Mouse (Mus musculus): ENCODE results near the gene Vhl.
"Not testable (repeated sequence)": the region's sequence is repeated elsewhere in the genome, so short reads cannot be mapped to it uniquely, and the experiment has no call there.

Vhl gene

DNA sequence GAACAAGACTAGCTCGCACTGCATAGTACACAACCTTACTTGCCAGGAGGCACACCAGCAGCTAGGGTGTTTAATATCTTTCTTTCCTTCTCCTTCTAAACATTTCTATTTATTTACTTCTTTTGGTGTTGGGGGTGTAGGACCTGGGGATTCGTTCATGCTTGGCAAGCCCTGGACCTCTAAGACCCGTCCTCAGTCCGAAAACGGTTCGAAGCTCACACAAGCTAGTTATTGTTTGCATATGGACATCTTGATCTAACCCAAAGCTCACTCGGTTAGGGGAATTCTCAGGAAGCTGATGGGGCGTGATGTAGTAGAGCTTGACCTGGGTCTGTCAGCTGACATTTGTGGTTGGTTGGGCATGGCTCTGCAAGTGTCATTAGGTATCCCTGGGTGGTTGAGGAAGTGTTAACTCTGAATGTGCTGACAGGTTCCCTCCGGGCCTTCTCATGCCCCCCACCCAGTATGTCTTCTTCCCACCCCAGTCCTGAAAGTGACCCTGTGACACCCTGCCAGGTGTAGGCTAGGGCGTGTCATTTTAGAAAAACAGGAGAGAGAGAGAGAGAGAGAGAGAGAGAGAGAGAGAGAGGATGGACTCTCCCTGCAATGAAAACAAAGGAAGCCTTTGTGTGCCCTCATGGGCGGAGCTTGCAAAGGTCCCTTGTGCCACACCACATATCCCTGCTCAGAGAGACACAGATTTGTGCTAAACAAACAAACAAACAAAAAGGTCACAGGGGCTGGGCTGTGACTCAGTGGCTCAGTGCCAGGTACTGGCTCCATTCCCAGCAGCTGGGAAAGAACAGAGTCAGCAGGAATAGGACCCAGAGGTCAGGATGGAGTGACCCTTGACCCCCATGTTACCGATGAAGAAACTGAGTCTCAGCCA lies 37.8 kb downstream of the Vhl start:
- DNase-seq (ENCODE audit: low spot score) = peak; percentile 65

DNA sequence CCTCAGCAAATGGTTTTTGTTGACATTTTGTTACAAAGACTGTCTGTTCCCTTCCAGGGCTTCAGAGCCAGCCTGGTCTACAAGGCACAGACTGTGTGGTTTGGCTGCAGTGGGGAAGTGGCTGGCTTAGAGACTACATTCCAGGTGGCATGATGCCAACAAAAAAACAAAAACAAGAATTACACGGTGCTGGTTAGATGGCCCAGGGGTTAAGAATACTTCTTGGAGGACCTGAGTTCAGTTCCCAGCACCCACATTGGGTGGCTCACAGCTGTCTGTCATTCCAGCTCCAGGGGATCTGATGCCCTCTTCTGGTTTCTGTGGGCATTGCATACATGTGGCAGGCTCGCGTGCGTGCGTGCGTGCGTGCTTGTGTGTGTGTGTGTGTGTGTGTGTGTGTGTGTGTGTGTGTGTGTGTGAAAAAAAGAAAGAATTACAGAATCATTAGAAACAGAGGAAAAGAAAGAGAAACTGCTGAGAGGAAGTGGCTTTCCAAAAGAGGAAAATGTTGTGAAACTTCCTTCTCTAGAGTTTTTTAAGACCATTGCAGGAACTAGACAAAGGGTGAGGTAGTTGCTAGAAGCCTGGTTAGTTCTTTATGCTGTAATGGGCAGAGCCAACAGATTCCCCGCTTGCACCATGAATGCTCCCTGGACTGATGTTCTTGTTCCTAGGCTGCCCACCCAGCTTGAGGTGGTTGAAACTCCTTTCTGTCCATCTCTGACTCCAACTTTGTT lies 39.4 kb downstream of the Vhl start:
- DNase-seq (ENCODE audit: low spot score) = no peak

DNA sequence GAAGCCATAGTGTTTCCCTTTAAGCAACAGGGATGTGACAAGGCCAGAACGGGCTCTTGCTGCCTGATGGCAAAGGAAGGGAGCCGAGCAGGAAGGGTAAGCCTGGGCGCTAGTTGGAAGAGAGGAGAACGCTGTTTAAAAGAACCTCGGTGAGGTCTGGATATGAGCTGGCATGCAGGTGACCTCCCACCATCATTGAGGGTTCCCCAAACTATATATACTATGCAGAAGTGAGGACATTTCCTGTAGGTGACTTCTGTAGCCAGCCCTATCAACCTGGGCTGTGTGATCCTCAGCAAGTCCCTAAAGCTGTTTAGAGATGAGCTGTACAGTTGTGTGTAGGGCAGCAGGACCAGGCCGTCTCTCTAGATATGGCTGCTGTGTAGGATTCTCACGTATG lies 40.5 kb downstream of the Vhl start:
- DNase-seq (ENCODE audit: low spot score) = no peak

DNA sequence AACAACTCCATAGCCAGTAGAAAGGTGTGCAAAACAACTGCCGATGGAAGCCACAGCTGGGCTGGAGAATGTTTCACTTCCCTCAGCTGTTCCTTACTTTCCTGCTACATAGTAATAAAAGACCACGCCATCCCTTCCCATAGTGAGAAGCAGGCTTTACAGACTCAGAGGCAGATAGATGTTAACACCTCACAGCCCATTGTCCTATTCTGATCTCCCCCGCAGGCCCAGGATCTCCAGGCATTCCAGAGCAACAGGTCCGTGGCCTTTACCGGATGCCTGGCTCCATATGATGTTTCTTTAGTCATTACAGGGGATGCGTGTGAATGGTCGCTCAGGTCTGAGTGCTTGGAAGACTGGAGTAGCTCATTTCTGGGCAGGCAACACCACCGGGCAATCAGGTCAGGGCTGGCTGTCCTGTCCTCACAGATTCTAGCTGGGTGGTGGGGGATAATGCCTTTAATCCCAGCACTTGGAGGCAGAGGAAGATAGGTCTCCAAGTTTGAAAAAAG lies 43.9 kb downstream of the Vhl start:
- DNase-seq (ENCODE audit: low spot score) = no peak

DNA sequence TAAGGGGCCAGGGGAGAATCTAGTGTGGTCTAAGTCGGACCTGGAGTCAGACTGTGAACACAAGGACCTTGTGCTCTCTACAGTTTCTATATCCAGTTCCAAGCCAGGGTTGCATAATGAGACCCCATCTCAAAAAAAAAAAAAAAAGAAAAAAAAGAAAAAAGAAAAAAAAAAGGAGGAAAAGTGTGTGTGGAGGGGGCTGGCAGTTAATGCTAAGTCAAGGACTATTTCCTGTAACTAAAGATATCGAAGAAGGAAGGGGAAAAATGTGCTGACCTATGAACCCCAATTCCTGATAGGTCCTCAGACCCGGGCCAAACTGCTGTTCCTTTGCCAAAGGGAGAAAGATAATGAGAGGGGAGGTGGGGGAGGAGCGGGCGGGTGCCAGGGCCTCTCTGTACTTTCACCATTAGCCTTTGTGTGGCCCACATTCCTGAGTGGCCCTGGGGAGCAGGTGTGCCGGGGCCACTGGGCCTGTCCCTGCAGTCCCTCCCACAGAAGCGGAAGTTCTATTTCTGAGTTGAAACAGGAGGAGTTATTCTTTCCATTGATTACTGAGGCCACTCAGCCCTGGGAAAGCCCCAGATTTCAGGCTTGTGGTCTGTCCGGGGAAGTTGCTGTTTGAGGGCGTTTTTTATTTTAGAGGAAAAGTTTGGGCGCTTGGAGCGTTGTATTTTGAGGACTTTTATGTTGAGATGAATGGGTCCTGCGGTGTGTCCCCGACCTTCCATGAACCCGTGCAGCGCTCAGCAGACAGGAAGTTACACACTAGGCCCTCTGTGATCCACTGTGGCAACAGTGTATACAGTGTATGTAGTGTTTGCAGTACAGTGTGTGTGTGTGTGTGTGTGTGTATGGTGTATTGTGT lies 44.8 kb downstream of the Vhl start:
- no peak for DNase-seq (ENCODE audit: low spot score)

DNA sequence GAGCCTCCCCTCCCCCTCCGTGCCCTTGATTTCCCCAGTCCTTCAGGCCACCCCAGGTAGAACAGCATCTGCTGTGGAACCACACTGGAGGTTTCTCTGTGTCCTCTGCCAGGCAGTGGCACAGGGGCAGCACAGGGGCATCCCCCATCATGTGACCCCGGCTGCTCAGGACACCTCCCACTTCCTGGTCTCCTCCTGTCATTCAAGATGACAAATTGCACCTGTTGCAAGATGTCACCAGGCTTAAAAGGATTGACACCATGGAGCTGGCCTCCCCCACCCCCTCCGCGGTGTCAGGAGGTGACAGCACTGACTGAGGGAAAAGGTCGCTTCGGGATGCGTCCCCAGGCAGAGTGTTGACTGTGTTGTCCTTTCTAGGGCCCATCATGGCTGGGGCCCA lies 46.1 kb downstream of the Vhl start:
- no peak for DNase-seq (ENCODE audit: low spot score)

DNA sequence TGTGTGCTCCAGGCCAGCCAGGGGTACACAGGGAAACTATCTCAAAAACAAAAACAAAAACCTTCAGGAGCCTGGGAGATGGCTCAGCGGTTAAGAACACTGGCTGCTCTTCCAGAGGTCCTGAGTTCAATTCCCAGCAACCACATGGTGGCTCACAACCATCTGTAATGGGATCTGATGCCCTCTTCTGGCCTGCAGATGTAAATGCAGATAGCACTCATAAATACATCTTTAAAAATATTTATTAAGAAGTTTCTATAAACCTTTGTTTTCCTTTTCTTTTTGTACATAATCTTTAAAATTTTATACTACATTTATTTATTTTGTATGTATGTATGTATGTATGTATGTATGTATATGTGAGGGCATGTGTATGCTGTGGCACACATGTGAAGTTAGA lies 48.3 kb downstream of the Vhl start:
- not testable (repeated sequence) for DNase-seq (ENCODE audit: low spot score)

DNA sequence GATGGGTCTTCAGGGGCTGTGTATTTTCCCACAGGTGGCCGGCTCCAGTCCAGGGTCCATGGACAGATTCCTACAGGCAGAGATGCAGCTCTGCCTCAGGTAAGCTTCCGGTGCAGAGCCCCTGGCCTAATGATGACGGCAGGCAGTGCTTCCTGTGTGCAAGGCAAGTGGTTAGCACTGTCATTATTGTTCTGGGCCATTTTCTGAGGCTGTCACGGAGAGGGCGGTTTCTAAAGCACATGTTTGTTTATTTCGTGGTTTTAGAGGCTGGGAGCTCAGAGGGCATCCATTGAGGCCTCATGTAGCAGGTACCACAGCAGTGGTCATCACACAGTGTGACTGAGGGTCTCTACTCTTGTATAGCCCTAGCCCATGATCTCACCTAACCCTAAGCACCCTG lies 49.2 kb downstream of the Vhl start:
- no peak for DNase-seq (ENCODE audit: low spot score)

DNA sequence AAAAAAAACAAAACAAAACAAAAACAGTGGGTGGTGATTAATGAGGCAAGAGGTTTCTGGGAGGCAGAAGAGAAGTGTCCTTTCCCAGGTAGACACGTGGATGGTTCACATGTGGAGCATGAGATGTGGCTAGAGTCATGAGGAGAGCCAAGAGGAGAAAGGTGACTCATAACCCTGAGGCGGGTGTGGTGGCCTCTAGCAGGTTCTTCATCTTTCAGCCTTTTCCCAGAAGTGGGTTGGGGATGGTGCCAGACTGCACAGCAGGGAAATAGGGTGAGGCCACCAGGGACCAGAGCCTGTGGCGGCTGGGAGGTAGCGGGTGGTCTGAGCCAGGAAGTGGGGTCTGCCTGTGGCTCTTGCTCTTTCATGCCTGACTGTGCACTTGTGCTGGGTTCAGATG lies 51.5 kb downstream of the Vhl start:
- no peak for DNase-seq (ENCODE audit: low spot score)

DNA sequence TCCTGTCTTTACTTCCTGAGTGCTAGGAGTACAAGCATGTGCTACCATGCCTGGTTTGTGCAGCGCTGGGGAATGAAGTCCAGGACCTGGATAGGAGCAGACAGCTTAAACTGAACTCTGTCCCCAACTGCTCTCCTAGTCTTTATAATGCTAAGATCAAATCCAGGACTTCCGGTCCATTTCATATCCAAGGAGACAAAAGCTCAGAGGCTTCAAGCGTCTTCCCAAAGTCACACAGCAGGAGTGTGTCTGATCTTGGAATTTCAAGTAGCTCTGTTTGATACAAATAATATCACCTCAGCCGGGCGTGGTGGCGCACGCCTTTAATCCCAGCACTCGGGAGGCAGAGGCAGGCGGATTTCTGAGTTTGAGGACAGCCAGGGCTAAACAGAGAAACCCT lies 52.2 kb downstream of the Vhl start:
- DNase-seq (ENCODE audit: low spot score) = no peak

DNA sequence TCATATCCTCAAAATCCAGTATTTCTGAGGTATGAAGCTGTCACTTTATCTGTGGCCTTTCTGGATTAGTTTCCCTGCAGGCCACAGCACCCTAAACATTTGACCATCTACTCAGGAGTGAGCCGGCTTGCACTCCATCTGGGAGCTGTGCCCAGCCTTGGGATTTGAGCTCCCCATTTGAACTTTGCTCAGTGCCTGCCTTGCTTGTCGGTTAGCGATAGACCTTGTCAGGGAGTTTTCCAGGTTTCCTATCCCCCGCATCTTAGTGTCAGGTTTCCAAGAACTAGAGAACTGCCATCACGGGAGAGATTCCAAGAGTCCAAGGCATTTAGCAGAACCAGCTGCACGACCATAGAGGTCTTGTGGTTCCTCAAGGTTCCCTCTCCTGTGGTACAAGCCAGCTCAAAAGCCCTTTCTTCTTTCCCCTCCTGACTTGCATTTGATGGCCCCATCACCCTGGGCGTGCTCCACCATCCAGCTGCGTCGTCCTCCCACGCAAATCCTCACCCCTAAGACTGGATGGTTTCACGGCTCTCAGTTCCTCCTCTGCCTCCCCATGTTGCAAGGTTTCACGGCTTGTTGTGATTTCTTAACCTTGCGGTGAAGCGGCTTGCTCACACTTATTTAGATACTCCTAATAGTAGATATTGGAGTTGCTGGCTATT lies 53.4 kb downstream of the Vhl start:
- DNase-seq (ENCODE audit: low spot score) = peak; percentile 63

DNA sequence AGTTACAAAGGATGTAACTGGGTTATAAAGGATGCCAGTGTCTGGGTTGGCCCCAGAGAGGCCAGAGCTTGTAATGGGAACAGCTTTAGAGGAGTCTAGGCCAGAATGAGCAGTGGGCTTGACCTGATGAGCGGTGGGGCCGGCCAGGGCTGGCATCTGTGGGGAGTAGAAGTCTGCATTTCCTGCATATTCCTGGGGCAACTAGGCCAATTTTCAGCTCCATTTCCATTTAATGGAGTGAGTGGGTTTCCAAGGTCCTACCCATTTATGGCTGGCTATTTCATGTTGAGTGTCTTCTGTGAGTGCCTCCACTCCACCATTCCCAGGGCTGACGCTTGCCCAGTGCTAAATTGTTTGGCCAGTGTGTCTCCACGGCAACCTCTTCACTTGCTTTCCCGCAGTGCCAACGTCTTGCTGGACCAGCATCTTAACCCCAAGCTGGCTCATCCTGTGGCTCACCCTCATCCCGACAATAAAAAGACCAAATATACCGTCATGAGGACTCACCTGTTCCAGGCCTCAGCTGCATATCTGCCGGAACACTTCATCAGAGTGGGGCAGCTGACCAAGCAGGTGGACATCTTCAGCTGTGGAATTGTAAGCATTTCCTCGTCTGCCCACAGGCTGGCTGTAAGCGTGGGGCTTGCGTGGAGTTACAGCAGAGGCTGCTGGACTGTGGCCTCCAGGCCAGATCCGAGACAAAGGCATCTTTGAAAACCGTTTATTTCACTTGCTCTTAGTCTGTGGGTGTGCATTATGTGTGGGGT lies 54.7 kb downstream of the Vhl start:
- DNase-seq (ENCODE audit: low spot score) = no peak

DNA sequence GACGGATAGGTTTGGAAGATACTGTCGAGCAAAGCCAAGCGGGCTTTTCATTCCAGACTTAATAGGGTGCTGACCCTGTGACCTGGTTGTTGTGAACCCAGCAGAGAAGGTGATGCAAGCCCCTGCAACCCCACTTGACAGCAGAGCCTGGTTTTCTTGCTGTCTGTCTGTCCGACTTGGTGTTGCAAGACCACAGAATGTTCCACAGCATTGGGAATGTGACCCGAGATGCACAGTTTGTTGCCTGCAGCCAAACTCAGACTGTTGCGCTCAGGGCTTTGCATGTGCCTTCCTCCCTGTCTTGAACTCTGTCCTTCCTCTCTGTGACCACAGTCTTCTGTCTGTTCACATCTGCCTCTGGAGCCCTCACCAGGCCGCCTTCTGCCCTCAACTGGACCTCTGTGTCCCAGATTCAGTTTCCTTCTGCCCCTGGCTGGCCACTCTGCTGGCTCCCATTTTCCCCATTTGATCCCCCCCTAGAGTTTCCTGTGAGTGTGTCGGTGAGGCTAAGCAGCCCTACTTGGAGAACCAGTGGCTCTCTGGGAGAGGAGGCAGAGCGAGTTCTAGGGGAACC lies 56.3 kb downstream of the Vhl start:
- DNase-seq (ENCODE audit: low spot score) = no peak
